Mouse (Mus musculus) adrenal gland, adult 18-20 months (tissue): ENCODE data around the gene Osbpl5. TPM values are rescaled to one million over a fixed set of nuclear protein-coding genes. Genes with fewer than 3 reads are reported as not detected.
A peak's percentile ranks its signal among the peaks of the same experiment; 100 is the strongest.

Experiments
- DNase-seq, 2 experiments: peaks; one replicate each; pipeline ENCODE4 v3.0.0; 2021 to 2022; ENCODE audit warnings: low spot score in 2 of 2
- long read RNA-seq, 2 experiments: library from polyadenylated mRNA; stranded (forward); transcript quantifications; one replicate each; pipeline ENCODE4 v2.0.0; 2021
- total RNA-seq, 2 experiments: library from RNA; stranded (reverse); gene quantifications; 1 replicate in 1 of 2; 2 replicates in 1 of 2; pipeline ENCODE4 v1.2.3; 2021

Osbpl5 gene
- 10 to 100 TPM; 24.5 to 29.1 TPM for total RNA-seq
- long read RNA-seq, experiment 1, transcript Osbpl5-202 (22 exons, 3,775 nt), result major isoform, 13 of 25 reads
- long read RNA-seq, experiment 1, partial matches to known transcripts, result 6 of 25 reads
- long read RNA-seq, experiment 1, other reads (novel, unspliced or antisense), result 5 of 25 reads
- long read RNA-seq, experiment 2, transcript Osbpl5-202 (22 exons, 3,775 nt), result major isoform, 30 of 67 reads
- long read RNA-seq, experiment 2, partial matches to known transcripts, result 20 of 67 reads
- long read RNA-seq, experiment 2, other reads (novel, unspliced or antisense), result 15 of 67 reads

DNA sequence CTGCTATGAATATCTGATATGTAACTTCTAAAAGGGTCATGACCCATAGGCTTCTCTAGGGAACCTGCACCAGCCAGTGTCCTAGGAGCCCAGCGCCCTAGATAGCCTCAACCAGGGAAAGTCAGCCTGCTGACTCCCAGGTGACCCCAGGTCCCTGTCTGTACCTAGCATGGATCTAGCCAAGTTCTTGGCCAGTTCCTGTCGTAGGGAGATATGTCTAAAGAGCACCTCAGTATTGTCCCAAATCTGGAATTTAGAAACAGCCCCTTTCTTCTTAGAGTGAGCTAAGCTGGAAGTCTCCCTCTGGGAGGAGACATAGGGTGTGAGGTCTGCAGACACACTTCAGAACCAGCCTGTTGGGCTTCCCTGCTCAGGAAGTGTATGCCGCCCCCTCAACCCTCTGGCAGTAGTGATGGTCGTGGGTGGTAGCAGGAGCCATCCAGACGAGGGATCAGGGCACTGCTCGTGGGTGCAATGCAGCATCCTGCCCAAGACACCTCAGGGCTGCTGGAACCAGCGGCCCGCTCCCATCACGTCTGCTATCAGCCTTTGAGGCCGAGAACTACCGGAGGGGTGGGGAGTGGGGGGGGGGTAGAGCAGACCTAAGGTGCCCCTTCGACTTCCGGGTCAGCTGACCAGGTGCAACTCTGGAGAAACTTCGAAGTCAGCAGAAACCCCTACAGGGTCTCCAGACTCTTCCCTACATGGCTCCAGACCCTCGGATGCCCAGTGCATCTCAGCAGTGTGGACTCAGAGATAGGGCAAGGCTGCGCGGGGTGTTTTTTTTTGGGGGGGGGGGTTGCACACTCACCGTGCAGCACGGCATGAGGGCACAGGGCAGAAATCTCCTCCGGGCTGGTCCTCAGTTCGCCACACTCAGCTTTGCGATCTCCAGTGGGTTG, at the start of gene Osbpl5:
Gene Osbpl5, minus strand, starts transcription at position 861 of the 902 bp plus-strand sequence.
- no peak for DNase-seq

DNA sequence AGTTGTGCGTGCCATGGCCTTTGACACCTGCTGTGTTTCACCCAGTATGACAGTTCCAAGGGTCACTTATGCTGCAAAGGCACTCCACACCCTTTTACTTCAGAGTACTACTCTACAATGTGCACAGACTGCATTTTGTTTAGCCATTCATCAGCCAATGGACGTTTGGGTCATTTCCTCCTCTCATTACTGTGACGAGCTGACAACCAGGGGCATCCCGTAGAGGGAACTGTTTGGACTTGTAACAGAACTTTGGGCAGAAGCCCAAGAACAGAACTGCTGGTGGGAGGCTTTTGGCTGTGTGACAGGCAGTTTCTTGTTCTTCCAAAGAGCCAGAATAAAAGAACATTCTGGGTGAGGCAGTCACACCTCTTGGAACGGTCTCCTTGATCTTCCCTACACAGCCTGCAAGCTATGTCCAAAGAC, 48.4 kb upstream of the Osbpl5 start:
- no peak for DNase-seq

DNA sequence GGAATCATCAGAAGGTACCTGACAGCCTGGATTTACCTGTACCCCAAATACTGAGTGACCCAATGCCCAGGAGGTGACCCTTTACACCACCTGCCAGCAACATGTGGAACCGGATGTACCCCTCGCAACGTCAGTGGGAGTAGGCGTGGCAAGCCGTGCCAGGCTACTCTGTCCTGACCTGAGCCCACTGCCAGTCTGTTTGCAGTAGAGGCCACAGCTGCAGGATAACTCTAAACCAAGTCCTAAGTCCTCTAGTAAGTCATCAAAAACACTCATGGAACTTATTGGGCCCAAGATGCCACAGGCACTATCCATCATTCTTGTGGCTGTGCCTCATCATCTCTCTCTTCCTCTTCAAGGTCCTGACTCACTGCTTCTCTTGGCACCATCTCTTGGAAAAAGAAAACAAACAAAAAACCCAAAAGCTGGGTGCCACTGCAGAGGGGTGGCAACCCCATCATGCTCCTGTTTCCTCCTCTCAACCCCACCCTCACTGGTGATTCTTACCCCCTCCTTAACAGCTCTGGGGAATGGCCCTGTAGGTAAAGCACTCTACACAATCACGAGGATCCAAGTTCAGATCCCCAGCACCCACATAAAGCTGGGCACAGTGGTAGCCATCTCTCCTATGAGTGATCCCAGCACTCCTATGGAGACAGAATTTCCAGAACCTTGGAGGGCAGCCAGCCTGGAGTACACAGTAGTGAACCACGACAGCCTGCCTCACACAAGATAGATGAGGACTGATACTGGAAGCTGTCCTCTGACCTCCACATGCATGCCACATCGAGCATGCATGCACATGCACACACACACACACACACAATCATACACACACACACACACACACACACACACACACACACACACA, 44.6 kb upstream of the Osbpl5 start:
- DNase-seq, result no peak

DNA sequence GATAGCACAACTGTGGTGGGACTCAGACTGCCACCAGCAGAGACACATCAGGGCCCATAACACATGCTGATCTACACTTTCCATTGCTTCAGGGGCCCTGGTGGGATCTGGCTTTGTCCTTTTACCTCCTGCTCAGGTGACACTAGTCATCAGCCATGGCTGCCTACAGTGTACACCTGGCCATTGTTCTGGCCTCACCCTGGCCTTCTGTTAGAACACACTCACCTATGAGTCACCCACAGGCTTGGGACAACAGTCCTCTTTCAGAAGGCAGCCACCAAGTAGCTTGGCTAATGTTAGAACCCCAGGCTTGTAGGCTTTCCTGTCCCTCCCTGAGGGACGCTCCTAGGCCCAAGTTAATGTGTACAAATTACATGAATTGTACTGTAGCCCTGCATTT, 44.0 kb upstream of the Osbpl5 start:
- DNase-seq, result no peak

GRCm38 (mm10) chr7:143798783-143799182, 42.0 kb upstream of the Osbpl5 start:
- DNase-seq, result no peak

DNA sequence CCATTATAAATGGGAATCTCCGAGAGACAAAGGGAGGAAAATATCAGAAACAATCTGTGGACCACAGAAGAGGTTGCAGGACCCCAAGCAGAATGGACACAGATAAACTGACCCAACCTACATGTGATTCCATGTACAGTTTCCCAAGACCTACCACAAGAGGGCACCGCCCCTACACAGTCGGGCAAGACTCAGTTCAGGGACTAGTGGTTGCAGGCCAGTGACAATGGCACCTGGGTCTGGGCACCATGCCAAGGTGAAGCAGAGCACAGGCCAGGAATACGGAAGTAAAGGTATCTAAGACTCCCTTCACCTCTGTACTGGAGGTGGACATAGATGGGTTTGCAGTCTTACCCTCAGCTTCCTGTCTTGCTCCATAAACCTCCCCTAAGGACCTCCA, 36.3 kb upstream of the Osbpl5 start:
- peak; percentile 46 to 48 for DNase-seq

GRCm38 (mm10) chr7:143792336-143792985, 35.7 kb upstream of the Osbpl5 start:
- DNase-seq, result no peak

DNA sequence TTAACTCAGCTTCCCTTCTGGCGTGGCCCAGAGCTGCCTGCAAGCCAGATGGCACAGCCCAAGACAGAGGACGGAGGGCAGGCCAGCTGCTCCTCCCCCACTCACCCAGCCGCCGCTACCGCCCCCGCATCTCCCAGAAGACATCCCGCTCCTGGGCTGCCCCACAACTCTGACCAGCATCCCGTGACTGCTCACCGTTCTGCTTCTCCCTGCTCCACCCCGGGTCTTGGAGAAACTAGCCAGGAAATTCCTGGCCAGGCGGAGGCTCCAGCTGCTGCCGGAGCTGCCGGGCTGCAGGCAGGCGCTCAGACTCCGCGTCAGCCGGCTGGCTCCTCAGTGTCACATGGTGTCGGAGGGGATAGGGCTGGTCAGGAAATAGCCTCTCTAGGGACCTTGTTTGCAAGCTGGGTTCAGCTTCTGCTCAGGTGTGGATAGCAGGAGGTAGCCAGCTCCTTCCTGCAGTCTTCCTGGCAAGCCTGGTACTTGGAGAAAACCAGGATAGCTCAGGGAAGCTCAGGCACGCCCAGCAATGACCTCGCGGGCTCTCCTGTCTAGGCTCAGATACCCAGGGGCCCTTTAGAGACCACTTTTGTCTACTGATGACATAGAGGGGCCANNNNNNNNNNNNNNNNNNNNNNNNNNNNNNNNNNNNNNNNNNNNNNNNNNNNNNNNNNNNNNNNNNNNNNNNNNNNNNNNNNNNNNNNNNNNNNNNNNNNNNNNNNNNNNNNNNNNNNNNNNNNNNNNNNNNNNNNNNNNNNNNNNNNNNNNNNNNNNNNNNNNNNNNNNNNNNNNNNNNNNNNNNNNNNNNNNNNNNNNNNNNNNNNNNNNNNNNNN, 27.4 kb upstream of the Osbpl5 start, which contains the start of gene Mrgpre:
Gene Mrgpre, minus strand, starts transcription at position 505 of the 834 bp plus-strand sequence.
- peak; percentile 53 to 67 for DNase-seq

DNA sequence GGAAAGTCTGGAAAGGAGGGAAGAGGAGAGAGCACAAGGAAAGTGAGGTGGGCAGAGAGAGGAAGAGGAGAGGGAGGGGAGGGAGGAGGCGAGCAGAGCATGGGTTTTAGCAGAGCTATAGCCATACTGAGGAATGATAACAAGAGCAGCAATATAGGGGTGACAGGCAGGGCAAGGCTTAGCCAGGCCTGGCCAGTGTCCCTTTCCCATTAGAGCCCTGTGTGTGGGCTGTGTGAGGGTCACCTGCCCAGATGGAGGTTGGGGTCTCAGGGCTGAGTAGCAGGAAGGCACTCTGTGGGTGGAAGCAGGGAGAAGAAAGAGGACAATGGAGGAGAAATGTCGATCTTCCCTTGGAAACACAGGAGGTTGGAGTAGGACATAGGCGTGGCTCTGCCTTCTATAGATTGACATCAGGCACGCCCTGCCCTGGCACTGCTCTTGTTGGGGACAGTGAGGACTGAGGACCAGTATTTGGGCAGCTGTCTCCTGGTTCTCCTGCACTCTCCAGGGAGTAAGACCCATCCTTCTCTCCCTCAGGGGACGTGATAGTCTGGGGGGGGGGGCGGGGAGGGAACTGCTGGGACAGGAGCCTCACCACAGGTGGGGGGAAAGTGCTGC, 26.7 kb upstream of the Osbpl5 start:
- no peak for DNase-seq

GRCm38 (mm10) chr7:143777375-143777774, 20.6 kb upstream of the Osbpl5 start:
- DNase-seq, result no peak

DNA sequence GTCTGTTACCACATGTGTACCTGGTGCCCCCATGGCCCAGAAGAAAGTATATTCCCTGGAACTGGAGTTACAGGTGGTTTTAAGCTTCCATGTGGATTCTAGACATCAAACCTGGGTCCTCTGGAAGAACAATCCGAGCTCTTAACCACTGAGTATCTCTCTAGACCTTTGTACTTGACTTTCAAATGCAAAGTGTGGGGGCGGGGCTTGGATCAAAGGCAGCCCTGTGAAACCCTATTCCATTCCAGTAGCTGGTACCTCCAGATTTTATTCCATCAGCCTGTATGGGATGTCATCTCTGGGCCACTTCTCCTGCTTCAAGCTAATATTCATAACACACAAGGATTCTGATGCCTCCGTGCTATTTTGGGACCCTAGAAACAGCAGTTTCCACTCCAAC, 19.4 kb upstream of the Osbpl5 start:
- DNase-seq, result no peak

- DNase-seq, result no peak
Measured at GRCm38 (mm10) chr7:143769461-143769860, 12.7 kb upstream of the Osbpl5 start.

- DNase-seq, result no peak
Measured at GRCm38 (mm10) chr7:143768267-143768666, 11.5 kb upstream of the Osbpl5 start.

DNA sequence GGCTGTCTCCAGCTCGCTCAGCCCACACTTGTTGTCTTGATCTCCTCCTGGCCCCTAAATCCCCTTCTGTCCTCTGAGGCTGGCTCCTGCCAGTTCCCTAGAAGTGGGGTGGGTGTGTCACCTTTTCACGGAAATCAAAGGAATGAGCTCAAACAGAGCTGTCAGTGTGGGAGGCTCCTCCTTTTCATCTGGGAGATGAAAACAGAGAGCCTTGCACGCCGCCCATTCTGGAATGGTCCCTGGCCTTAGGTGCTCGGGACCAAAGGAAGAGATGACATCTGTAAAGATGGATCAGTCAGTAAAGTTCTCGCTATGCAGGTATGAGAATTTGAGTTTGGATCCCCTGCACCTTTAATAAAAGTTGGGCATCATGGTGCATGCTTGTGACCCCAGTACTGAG, 10.1 kb upstream of the Osbpl5 start, which contains the start of gene Mrgprg:
Gene Mrgprg, minus strand, starts transcription at position 101 of the 400 bp plus-strand sequence.
- DNase-seq, result no peak

DNA sequence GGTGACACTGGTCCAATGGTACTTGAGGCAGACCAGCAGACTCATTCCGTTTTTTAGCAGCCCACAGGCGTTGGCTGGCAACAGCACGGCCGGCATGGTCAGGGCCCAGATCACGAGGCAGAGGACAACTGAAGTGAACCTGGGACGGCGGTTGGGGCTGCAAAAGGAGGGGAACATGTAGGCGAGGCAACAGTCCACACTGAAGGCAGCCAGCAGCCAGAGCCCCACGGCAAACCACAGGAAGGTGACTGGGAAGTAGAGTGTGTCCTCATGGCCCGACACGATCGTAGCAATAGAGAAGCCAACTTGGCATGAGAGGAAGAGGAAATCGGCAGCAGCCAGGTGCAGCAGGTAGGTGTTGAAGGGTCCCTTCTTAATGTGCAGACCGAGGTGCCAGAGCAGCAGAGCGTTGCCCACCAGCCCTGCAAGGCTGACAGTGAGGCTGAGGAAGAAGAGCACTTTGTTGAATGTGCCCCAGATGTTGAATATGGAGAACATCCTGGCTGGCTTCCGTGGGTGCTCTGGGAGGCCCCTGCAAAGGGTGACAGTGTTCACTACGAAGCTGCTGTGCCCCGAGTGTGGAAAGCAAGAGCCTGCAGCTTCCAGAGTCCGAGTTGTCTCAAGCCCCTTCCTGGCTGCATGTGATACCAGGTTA, 8.2 kb upstream of the Osbpl5 start:
- no peak for DNase-seq

DNA sequence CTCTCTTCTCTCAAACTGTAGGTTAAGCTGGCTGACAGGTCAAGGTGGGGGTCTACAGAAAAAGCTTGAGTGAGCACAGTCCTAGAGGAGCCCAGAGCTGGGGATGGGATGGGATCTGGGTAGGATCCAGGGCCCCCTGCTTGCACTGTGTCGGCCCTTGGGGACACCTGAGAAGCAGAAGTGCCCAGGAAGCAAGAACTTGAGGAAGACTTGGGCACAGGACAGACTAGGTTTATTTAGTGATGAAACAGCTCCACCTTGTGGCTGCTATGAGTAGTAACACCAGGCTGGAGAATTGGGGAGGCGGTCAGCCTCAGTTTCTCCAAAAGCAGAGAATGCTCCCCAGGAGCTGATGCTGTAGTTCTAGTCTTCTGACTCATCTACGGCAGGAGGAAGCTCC, 7.0 kb upstream of the Osbpl5 start:
- DNase-seq, result no peak

DNA sequence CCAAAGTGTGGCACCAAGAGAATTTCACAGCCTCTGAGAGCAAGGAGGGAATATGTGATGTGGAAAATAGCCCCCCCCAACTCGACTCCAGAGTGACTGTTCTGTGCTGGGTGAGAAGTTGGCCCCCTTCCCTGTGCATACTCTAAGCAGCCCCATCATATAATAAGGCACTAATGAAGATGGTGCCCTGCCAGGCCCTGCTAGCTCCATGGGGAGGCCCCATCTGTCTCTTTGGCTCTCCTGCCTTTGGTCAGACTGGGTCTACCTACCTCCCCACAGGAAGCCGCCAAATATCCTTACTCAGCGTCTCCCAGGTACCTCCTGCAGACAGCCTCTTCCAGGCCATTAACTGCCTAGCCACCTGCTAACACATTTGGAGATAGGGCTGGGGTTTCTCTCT, 2.2 kb upstream of the Osbpl5 start:
- DNase-seq, result no peak

DNA sequence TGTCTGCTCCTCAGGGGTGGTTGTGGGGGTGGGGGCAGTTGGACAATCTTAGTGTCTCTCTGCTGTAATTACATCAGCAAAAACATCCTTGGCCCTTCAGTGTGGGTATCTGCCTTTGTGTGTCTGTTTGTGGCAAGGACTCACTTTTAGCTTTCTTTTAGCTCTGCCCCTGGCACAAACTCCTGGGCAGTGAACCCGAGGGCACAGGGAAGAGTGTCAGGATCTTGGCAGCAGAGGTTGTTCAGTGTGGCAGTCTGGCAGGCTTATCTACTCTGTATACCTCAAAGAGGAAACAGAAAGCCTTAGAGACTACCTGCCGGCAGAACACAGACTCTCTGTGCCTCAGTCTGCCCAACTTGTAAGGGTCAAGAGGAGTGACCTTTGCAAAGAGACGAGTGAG, 911 bp upstream of the Osbpl5 start:
- DNase-seq, result no peak

GRCm38 (mm10) chr7:143757027-143757390, 224 bp upstream of the Osbpl5 start:
- DNase-seq, result peak; percentile 68 to 70
